Mouse (Mus musculus) bone marrow, adult 2 months (tissue): ENCODE data around the gene Stk16. TPM values are rescaled to one million over a fixed set of nuclear protein-coding genes. Genes with fewer than 3 reads are reported as not detected.

ENCODE experiments used
- H3K27ac ChIP-seq: fragments of 200-500 bp; 2 replicates; pipeline ENCODE4 v1.5.1; 2012; ENCODE audit warnings: low read depth, mild to moderate bottlenecking, control low read depth, inconsistent platforms, low read length; ENCODE audit not compliant: control insufficient read depth, poor library complexity, insufficient read depth
- H3K4me1 ChIP-seq: fragments of 200-500 bp; 2 replicates; pipeline ENCODE4 v1.6.1; 2011; ENCODE audit warnings: low read length; ENCODE audit not compliant: control insufficient read depth, insufficient read depth
- H3K4me3 ChIP-seq: fragments of 200-500 bp; replicated peaks from 2 replicates; pipeline ENCODE3; 2011; ENCODE audit warnings: mild to moderate bottlenecking, low read depth, low read length, control low read depth; ENCODE audit not compliant: control insufficient read depth
- CTCF ChIP-seq: fragments of 200-500 bp; IDR thresholded peaks from 2 replicates; pipeline ENCODE4 v1.5.1; 2011; ENCODE audit warnings: low read length, control low read depth; ENCODE audit not compliant: control insufficient read depth, insufficient read depth
- POLR2A ChIP-seq: fragments of 200-500 bp; IDR thresholded peaks from 2 replicates; pipeline ENCODE4 v1.6.1; 2011; ENCODE audit warnings: low read depth, mild to moderate bottlenecking, control low read depth, low read length, borderline replicate concordance; ENCODE audit not compliant: control insufficient read depth
- WGBS: fragments of 180-500 bp; shearing (Covaris S2); methylation state at CpG from one replicate; pipeline ENCODE4 v1.1.7; 2018; 5-methylcytosine and 5-hydroxymethylcytosine counted together
- polyA plus RNA-seq: library from polyadenylated mRNA; stranded (reverse); fragments of >200 nt; gene quantifications from 2 replicates; pipeline ENCODE4 v1.2.4, GENCODE M21; 2011; ENCODE audit warnings: low replicate concordance; ENCODE audit not compliant: missing spikeins, insufficient read depth, insufficient read length

Stk16 gene
- polyA plus RNA-seq, 1 experiment, result 168 TPM

DNA sequence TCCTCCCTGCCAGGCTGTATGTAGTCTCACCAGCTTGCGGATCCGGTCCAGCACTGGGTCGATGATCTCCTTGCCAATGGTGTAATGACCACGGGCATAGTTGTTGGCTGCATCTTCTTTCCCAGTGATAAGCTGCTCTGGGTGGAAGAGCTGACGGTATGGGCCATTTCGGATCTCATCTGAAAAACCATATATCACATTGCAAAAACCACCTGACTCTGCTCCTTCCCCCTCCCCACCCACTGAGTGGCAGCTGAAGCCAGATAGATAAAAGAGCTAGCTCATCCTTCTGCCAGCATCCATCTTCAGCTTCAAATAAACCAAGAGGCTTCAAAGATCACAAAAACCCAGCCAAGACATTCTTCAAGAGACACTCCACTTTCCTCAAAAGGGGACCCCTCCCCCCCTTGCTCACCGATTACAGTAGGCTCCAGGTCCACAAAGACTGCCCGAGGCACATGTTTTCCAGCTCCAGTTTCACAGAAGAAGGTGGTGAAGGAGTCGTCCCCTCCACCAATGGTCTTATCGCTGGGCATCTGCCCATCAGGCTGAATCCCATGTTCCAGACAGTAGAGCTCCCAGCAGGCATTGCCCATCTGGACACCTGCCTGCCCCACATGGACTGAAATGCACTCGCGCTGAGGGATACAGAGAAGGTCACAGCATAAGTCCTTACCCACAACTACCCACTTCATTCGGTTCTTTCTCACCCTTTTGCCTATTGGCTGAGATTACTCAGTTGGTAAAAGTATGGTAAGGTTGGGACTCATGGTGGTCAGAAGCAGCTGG lies 6.4 kb downstream of the Stk16 start:
- WGBS, result 24% methylated on average over 13 of the region's 13 CpGs
- Histone ChIP-seq H3K4me1 (peaks cover 15% of the 10 kb centered on the region), H3K4me3 (peak overlapping the region; percentile 98), H3K27ac (peak overlapping the region; percentile 93)
- TF ChIP-seq POLR2A (peak; percentile 35; the same call in 1 of the 2 replicates), CTCF (no peak)

DNA sequence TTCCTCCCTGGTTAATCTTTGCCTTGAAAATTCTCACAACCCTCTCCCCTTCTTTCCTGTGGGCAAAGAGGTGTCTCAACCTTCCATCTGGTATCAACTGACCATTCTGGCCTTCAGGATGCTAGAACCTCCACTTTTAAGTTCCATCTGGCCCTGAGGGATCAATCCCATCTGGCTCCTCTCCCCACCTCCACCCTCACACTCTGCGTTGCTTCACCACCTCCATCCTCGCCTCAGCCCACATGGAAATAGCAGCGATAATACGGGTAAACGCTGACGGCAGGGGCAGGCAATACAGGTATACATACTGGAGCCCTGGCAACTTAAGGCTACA lies 7.2 kb downstream of the Stk16 start:
- peak overlapping the region; percentile 98 for H3K4me3 ChIP-seq
- TF ChIP-seq POLR2A, result no peak
- no peak for TF ChIP-seq CTCF
- peak overlapping the region; percentile 94 for H3K27ac ChIP-seq
- under 1% methylated on average over 6 of the region's 6 CpGs for WGBS
- H3K4me1 ChIP-seq, result peaks cover 15% of the 10 kb centered on the region

DNA sequence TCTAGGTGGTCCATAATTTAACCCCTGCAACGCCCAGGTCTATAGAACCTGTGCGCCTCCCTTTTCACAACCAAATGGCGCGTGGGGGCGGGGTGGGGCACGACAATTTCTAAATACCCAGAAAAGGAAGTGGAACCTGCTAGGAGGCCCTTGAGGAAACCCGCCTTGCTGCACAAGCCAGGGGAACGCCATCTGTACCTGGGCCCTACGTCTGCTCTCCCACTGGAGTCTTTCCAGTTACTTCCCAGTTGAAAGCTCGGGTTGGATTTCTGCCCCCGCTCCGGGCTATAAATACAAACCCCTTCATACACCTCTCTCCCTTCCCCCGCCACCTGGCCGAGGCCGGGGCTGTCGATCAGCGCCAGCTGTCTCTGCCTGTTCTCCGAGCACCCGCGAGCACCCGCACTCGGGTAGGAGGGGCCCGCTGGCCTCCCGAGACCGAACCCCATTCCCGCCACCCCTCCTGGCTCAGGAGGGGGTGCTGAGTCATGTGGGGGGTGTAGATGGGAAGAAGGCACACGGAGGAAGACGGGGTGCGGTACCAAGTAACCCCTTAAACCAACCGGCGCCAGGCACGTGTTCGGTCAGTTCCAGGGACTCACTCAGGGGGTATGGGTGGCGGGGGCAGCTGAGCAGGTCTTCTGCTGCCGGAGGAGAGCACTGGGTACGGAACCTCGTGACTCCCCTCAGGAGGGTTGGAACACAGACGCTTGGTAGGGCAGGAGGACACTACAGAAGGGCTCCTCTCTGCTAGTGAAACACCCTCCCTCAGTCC lies 7.8 kb downstream of the Stk16 start:
- peak overlapping the region; percentile 98 for H3K4me3 ChIP-seq
- TF ChIP-seq CTCF (no peak), POLR2A (peak; percentile 43; the same call in 1 of the 2 replicates)
- peaks cover 15% of the 10 kb centered on the region for H3K4me1 ChIP-seq
- H3K27ac ChIP-seq, result peak overlapping the region; percentile 94
- under 1% methylated on average over 38 of the region's 38 CpGs for WGBS

DNA sequence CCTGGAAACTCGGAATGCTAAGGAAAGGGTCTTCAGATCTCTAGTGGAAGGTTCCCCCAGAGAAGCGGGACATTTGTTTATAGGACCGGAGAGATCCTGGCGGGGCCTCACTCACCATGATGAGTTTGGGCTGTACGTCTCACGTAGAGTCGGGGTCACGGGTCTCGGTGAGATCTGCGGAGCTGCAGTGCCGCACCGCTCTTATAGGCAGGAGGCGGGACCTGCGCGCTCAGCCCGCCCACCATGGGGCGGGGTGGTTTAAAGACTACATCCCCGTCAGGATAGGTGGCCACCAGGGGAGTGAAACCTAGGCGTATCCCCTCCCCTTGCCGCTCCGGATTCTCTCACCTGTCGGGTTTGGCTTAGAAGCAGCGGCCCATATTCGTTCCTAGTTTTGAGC lies 8.4 kb downstream of the Stk16 start:
- H3K4me1 ChIP-seq, result peaks cover 12% of the 10 kb centered on the region

DNA sequence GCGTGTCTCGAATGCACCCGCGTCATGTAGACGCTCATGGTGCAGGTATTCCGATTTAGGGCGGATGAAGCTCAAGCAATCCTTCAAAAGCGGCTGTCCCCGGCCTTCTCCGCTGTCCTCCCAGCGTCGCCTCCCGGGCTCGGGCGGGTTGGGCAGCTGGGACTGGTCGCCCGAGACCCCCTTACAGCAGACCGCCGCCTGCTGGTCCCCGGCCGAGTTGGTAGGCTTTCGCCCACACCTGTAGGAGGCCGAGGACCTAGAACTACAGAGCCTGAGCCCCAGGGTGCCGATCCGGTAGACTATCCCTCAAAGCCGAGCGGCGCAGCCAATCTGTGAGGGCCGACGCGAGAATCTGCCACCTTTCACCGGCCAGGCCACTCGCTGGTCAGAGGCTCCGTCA lies 8.9 kb downstream of the Stk16 start, which contains the start of gene Tuba4a:
Gene Tuba4a (minus strand): TSS at position 335 of the 400 bp plus-strand sequence.
- H3K4me1 ChIP-seq, result peaks cover 12% of the 10 kb centered on the region
- 6% methylated on average over 34 of the region's 34 CpGs for WGBS
- peak within 1 kb of the TSS; percentile 94 for H3K27ac ChIP-seq
- TF ChIP-seq POLR2A (no peak), CTCF (peak; percentile 30; the same call in 1 of the 2 replicates)
- peak within 1 kb of the TSS; percentile 98 for H3K4me3 ChIP-seq

More for the DNA sequence above, 8.4 kb downstream of the Stk16 start:
- WGBS, result under 1% methylated on average over 24 of the region's 24 CpGs
- TF ChIP-seq POLR2A (peak; percentile 100), CTCF (peak; percentile 44)
- H3K4me3 ChIP-seq, result peak overlapping the region; percentile 98
- peak overlapping the region; percentile 94 for H3K27ac ChIP-seq

DNA sequence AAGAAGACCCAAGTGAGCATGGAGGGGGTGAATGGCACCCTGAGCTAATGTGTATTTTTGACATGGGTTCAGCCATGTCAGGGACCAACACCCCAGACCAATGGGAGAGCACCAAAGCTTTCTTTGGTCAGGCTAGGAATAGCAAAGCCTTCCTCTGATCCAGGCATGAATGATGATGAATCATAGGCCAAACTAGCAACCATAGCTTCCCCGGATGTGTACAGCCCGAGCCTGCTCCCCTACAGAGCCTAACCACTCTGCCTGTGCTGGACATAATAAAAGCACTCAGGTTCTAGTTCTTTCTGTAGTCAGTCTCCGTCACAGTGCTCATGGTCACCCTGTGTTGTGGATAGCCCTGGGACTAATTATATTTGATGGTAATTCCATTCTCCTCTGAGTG lies 10.9 kb downstream of the Stk16 start:
- no peak overlapping the region for H3K4me3 ChIP-seq
- TF ChIP-seq CTCF (no peak), POLR2A (no peak)
- H3K27ac ChIP-seq, result no peak overlapping the region
- peaks cover 4% of the 10 kb centered on the region; the same call in 1 of the 2 replicates for H3K4me1 ChIP-seq
- WGBS, result 58% methylated on average over 3 of the region's 3 CpGs

DNA sequence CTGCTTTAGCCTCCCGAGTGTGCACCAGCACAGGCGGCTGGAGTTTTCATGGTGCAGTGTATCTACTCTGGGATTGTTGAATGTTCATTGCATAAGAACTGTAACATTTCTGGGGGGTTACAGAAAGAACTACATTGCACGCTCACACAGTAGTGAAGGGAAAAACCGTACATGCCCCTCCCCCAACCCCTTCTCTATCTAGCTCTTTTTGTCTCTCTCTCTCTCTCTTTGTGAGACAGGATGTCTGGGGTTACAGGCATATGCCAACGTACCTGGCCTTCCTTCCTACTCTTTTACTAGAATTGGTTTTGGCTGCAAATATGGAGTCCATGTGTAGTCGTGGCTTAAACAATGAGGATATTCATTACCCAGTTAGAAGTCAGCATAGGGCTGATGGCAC lies 12.3 kb downstream of the Stk16 start:
- TF ChIP-seq CTCF (no peak), POLR2A (no peak)
- H3K4me1 ChIP-seq, result peaks cover 1% of the 10 kb centered on the region
- H3K4me3 ChIP-seq, result no peak overlapping the region
- 28% methylated on average over 6 of the region's 6 CpGs for WGBS
- H3K27ac ChIP-seq, result no peak overlapping the region

DNA sequence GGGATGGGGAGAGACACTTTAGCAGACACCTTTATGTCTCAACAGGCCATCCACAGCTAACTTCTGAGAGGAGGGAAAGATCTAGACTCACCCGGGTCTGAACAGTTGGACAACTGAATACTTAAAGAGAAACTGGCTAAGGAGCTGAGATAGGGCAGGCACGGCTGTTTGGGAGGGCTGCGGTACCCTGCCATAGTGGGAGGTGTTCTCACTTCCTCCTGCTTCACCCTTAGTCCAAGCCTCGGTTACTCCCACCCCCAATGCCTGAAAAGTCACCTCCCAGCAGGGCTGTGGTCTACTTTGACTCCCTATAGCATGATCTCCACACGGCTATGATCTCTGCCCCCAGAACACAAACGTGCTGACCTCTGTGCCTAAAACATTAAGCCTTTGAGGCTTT lies 12.9 kb downstream of the Stk16 start:
- WGBS, result 2% methylated on average over 6 of the region's 6 CpGs
- no peak overlapping the region for H3K4me3 ChIP-seq

More for the DNA sequence above, 12.9 kb downstream of the Stk16 start:
- Histone ChIP-seq H3K4me1 (peaks cover 1% of the 10 kb centered on the region), H3K27ac (no peak overlapping the region)
- TF ChIP-seq POLR2A (no peak), CTCF (no peak)
